Mouse (Mus musculus) liver, postnatal 0 days (tissue): ENCODE data around the gene Fnip2. TPM values are rescaled to one million over a fixed set of nuclear protein-coding genes. Genes with fewer than 3 reads are reported as not detected.

ENCODE experiments used
- ATAC-seq: fragments of 200-750 bp; cut with Nextera tagmentation; 2 replicates; pipeline ENCODE4 v1.8.0; 2017; ENCODE audit warnings: mild to moderate bottlenecking, moderate library complexity
- DNase-seq: peaks from one replicate; pipeline ENCODE4 v3.0.0-alpha.2; 2016
- H3K27ac ChIP-seq: fragments of 300-500 bp; sonication (generic); 2 replicates; pipeline ENCODE4 v1.5.1; 2014; ENCODE audit warnings: antibody characterized with exemption, moderate library complexity, mild to moderate bottlenecking, low read depth
- H3K27me3 ChIP-seq: fragments of 300-500 bp; sonication (generic); 2 replicates; pipeline ENCODE4 v1.6.1; 2014; ENCODE audit warnings: low read length, control low read depth, mixed read lengths; ENCODE audit not compliant: insufficient read depth
- H3K36me3 ChIP-seq: fragments of 300-500 bp; sonication (generic); replicated peaks from 2 replicates; pipeline ENCODE4 v1.6.1; 2014; ENCODE audit warnings: mild to moderate bottlenecking, control low read depth, low read length, moderate library complexity, mixed read lengths; ENCODE audit not compliant: insufficient read depth
- H3K4me1 ChIP-seq: fragments of 300-500 bp; sonication (generic); 2 replicates; pipeline ENCODE4 v1.6.1; 2014; ENCODE audit warnings: antibody characterized with exemption, mild to moderate bottlenecking, control low read depth; ENCODE audit not compliant: insufficient read depth
- H3K4me2 ChIP-seq: fragments of 300-500 bp; sonication (generic); 2 replicates; pipeline ENCODE4 v1.6.1; 2014; ENCODE audit warnings: low read depth, mild to moderate bottlenecking, low read length, moderate library complexity, mixed read lengths
- H3K4me3 ChIP-seq: fragments of 300-500 bp; sonication (generic); 2 replicates; pipeline ENCODE4 v1.5.1; 2014; ENCODE audit warnings: low read depth, low read length
- H3K9ac ChIP-seq: fragments of 300-500 bp; sonication (generic); replicated peaks from 2 replicates; pipeline ENCODE4 v1.6.1; 2014; ENCODE audit warnings: mild to moderate bottlenecking, moderate library complexity
- H3K9me3 ChIP-seq: fragments of 300-500 bp; sonication (generic); 2 replicates; pipeline ENCODE4 v1.6.1; 2016; ENCODE audit warnings: mild to moderate bottlenecking, control low read depth, low read length, mixed read lengths
- CTCF ChIP-seq: sonication (generic); IDR thresholded peaks from 2 replicates; pipeline ENCODE4 v1.5.1; 2016; ENCODE audit warnings: antibody characterized with exemption, low read depth
- EP300 ChIP-seq: IDR thresholded peaks from 2 replicates; pipeline ENCODE4 v1.6.1; 2016; ENCODE audit warnings: antibody characterized with exemption, low read depth, mild to moderate bottlenecking
- WGBS: fragments of 180-500 bp; shearing (Covaris S2); extraction: QIAGEN DNeasy Blood & Tissue Kit; methylation state at CpG from one replicate; pipeline ENCODE4 v1.1.7; 2014; ENCODE audit not compliant: insufficient replicate concordance; 5-methylcytosine and 5-hydroxymethylcytosine counted together
- polyA plus RNA-seq: library from polyadenylated mRNA; unstranded; fragments of >200 nt; fragmentation: Nextera tagmentation; extraction: Ambion mirVana; gene quantifications from 2 replicates; pipeline ENCODE4 v1.2.1, GENCODE M21; 2015

Gene Fnip2
- polyA plus RNA-seq, 1 experiment from 2014 or later, result 3.0 TPM

GRCm38 (mm10) chr3:79527521-79527920, 40.1 kb downstream of the Fnip2 start:
- no peak overlapping the region for H3K9ac ChIP-seq
- peaks cover 23% of the 10 kb centered on the region for H3K4me1 ChIP-seq
- no peak overlapping the region for H3K27ac ChIP-seq

DNA sequence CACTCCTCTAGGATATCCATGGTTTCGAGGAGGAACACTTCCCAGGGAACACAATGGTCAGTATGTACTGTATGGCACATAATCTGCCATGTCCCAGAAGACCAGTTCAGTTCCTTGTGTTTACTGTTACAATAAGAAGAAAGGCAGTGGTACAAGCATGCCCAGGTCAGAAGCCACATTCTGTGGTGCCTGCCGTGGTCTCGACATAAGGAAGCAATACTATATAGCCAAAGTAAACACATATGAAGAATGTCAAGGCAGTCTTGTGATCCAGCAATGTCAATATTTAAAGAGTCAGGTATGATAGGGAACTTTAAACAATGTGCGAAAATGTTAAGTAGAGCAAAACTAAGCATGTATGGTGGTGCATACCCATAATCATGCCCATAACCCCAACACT, 44.2 kb downstream of the Fnip2 start:
- DNase-seq (no peak), ATAC-seq (no peak)
- H3K36me3 ChIP-seq, result no peaks in the 10 kb centered on the region
- no peak overlapping the region for H3K4me3 ChIP-seq
- TF ChIP-seq CTCF (no peak), EP300 (no peak)
- no peaks in the 10 kb centered on the region for H3K27me3 ChIP-seq
- no peak overlapping the region for H3K27ac ChIP-seq
- H3K4me1 ChIP-seq, result peaks cover 24% of the 10 kb centered on the region
- H3K4me2 ChIP-seq, result no peak overlapping the region
- no peak overlapping the region for H3K9ac ChIP-seq
- no peaks in the 10 kb centered on the region for H3K9me3 ChIP-seq
- 71% methylated on average over 4 of the region's 4 CpGs for WGBS

More at GRCm38 (mm10) chr3:79527521-79527920, 40.1 kb downstream of the Fnip2 start:
- DNase-seq (no peak), ATAC-seq (no peak)
- no peaks in the 10 kb centered on the region for H3K36me3 ChIP-seq
- H3K4me2 ChIP-seq, result no peak overlapping the region
- TF ChIP-seq EP300 (no peak), CTCF (no peak)
- no peak overlapping the region for H3K4me3 ChIP-seq
- no peaks in the 10 kb centered on the region for H3K27me3 ChIP-seq
- H3K9me3 ChIP-seq, result no peaks in the 10 kb centered on the region
- 87% methylated on average over 3 of the region's 3 CpGs for WGBS

- ATAC-seq (peak; percentile 12; the same call in 1 of the 2 replicates), DNase-seq (no peak)
- Histone ChIP-seq H3K27ac (no peak overlapping the region), H3K4me2 (no peak overlapping the region), H3K9ac (no peak overlapping the region), H3K27me3 (no peaks in the 10 kb centered on the region), H3K36me3 (peaks cover 5% of the 10 kb centered on the region; the same call in 1 of the 2 replicates), H3K9me3 (no peaks in the 10 kb centered on the region), H3K4me3 (no peak overlapping the region), H3K4me1 (peaks cover 30% of the 10 kb centered on the region)
- TF ChIP-seq EP300 (no peak), CTCF (no peak)
- 50% methylated on average over 9 of the region's 9 CpGs for WGBS
These were observed 47.7 kb downstream of the Fnip2 start for GRCm38 (mm10) chr3:79519862-79520261.

DNA sequence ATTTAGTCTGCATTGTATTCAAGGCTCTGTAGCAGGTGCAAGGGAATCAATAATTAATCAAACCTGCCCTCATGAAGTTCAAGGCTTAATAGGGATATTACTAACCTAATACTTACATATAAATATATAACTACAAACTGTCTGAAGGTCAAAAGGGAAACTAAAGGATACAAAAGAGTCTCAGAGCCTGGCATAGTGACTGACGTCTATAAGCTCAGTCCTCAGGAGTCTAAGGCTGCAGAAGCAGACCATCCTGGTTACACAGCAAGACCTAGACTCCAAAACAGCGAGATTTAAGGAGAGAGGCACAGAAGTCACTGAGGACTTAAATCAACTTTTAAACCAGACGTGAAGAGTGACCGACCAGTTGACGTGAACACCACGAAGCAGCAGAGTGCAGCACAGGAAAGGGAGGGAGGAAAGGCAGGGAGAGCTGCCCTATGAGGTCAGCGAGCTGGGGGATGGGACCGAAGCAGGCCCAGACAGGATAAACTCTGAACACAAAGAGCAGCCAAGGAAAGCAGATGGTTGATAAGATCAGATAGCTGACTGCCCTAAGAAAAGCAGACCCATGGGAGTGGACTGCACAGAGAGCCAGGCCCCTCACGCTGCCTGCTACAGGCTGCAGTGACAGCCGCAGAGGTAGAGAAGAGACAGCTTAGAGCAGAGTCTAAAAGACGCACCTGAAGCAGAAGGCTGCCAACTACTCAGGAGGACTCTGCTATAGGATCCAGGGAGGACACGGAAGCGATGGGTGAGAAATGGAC, 48.7 kb downstream of the Fnip2 start:
- 32% methylated on average over 13 of the region's 13 CpGs for WGBS
- peak; percentile 54 for DNase-seq
- Histone ChIP-seq H3K4me2 (peak overlapping the region; percentile 9; the same call in 1 of the 2 replicates), H3K4me1 (peaks cover 30% of the 10 kb centered on the region), H3K9me3 (no peaks in the 10 kb centered on the region), H3K9ac (no peak overlapping the region), H3K27ac (no peak overlapping the region), H3K36me3 (peaks cover 5% of the 10 kb centered on the region; the same call in 1 of the 2 replicates), H3K27me3 (no peaks in the 10 kb centered on the region), H3K4me3 (no peak overlapping the region)
- peak; percentile 81 for ATAC-seq
- no peak for TF ChIP-seq EP300
- TF ChIP-seq CTCF, result peak; percentile 44; the same call in 1 of the 2 replicates

GRCm38 (mm10) chr3:79517884-79518591, 49.6 kb downstream of the Fnip2 start:
- WGBS, result 84% methylated on average over 17 of the region's 17 CpGs
- no peak for DNase-seq
- Histone ChIP-seq H3K4me2 (no peak overlapping the region), H3K36me3 (peaks cover 5% of the 10 kb centered on the region; the same call in 1 of the 2 replicates), H3K27me3 (no peaks in the 10 kb centered on the region), H3K4me3 (no peak overlapping the region), H3K9me3 (no peaks in the 10 kb centered on the region), H3K27ac (no peak overlapping the region), H3K4me1 (peaks cover 26% of the 10 kb centered on the region), H3K9ac (no peak overlapping the region)
- TF ChIP-seq EP300 (no peak), CTCF (no peak)
- no peak for ATAC-seq

- Histone ChIP-seq H3K9ac (no peak overlapping the region), H3K27me3 (no peaks in the 10 kb centered on the region), H3K4me1 (peaks cover 26% of the 10 kb centered on the region), H3K9me3 (no peaks in the 10 kb centered on the region), H3K36me3 (peaks cover 5% of the 10 kb centered on the region; the same call in 1 of the 2 replicates), H3K4me2 (no peak overlapping the region), H3K27ac (no peak overlapping the region), H3K4me3 (no peak overlapping the region)
- no peak for ATAC-seq
- TF ChIP-seq EP300 (no peak), CTCF (no peak)
- no peak for DNase-seq
- WGBS, result 85% methylated on average over 4 of the region's 4 CpGs
These were observed 50.6 kb downstream of the Fnip2 start for GRCm38 (mm10) chr3:79516958-79517357.
